Comparison of ENCODE assay signal across 13 mouse cellular contexts in the genomic region with DNA sequence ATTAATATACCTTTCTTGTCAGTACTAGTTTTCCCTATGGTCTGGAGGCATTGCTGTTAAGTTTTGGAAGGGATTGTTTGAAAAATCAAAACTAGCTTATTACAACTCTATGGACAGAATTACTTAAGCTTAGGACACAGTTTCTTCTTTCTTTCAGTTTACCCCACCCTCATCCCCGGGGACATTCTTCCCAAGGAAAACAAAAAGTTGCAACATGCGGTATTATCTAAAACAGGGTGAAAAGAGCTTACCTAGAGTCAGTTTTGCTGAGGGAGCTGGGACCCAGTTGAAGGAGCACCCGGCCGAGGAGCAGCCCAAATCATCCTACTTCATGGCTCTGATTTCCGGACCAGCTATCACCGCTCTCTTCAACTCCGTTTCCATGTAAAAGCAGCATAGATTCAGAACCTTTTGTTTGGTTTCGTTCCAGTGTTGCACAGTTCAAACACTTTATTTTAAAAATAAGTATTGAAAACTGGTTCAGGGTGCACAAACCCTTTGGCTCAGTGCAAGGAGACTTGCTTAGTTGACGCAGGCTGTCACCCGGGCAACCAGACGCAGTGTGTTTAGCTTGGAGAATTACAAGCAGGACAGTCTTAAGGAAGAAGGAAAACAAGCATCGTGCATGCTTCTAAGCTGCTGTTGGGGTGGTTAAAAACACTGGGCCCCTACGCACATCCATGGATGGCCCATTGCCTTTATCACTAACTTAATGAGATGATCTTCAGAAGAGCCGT. TPM values are rescaled to one million over a fixed set of nuclear protein-coding genes. Genes with fewer than 3 reads are reported as not detected.
DNase-seq lines count a peak whose midpoint lies in the region; ATAC-seq lines count a peak whose summit lies in the region.
"Had no signal": no experiment of that assay in that cellular context is flagged by ENCODE, and none has a peak within 500 bp of the region (broad histone marks: within the 10 kb centered on the region; RNA-seq: fewer than 3 reads in every experiment).

TSS of gene Map3k19 (minus strand) at position 546 of the 737 bp plus-strand sequence.

- ATAC-seq in neural tube, embryonic 15.5 days (ENCODE audit: low FRiP score): no peak

- H3K4me2 ChIP-seq in neural tube, embryonic 15.5 days: no peak within 1 kb of the TSS
- H3K4me2 ChIP-seq: forebrain, embryonic 12.5 days; liver, embryonic 11.5 days had no signal

- WGBS in neural tube, embryonic 15.5 days: 73% methylated on average over 14 of the region's 14 CpGs
- WGBS in limb, embryonic 10.5 days: 87% methylated on average over 14 of the region's 14 CpGs

- H3K36me3 ChIP-seq in neural tube, embryonic 15.5 days: no peaks in the 10 kb centered on the region
- no peaks in the 10 kb centered on the region for H3K36me3 ChIP-seq in limb, embryonic 10.5 days
- H3K36me3 ChIP-seq: forebrain, embryonic 12.5 days had no signal

- 0 out of 2 replicates have a peak within 1 kb of the TSS, but pooled peaks have one; percentile 5 for H3K4me3 ChIP-seq in neural tube, embryonic 15.5 days (replicated peaks)
- no peak within 1 kb of the TSS for H3K4me3 ChIP-seq in limb, embryonic 10.5 days
- H3K4me3 ChIP-seq: forebrain, embryonic 12.5 days had no signal

- no peaks in the 10 kb centered on the region for H3K4me1 ChIP-seq in neural tube, embryonic 15.5 days
- no peaks in the 10 kb centered on the region for H3K4me1 ChIP-seq in limb, embryonic 10.5 days
- H3K4me1 ChIP-seq: forebrain, embryonic 12.5 days had no signal

- H3K9me3 ChIP-seq in neural tube, embryonic 15.5 days (replicated peaks): peaks cover 8% of the 10 kb centered on the region; the same call in 1 of the 2 replicates
- H3K9me3 ChIP-seq in limb, embryonic 10.5 days (replicated peaks): no peaks in the 10 kb centered on the region
- H3K9me3 ChIP-seq: forebrain, embryonic 12.5 days had no signal

- no peak within 1 kb of the TSS for H3K9ac ChIP-seq in neural tube, embryonic 15.5 days (replicated peaks)
- H3K9ac ChIP-seq: forebrain, embryonic 12.5 days had no signal

- DNase-seq in gastrocnemius, adult 8-10 months (ENCODE audit: low spot score in 2 of 2): peak; percentile 4 to 8
- no peak for DNase-seq in gastrocnemius, postnatal 25 days
- DNase-seq in neural tube, embryonic 10.5 days (ENCODE audit: extremely low spot score, low spot score): no peak
- DNase-seq in left cerebral cortex, adult 11 months (ENCODE audit: low spot score): peak; percentile 29
- peak; percentile 22 for DNase-seq in right cerebral cortex, postnatal 25 days
- DNase-seq in Muller cell, postnatal 12 days (ENCODE audit: inconsistent ontology term): no peak
- DNase-seq in limb, embryonic 10.5 days (ENCODE audit: low spot score): no peak
- DNase-seq: kidney, adult 9 months; spleen, adult 18-20 months; thymus, postnatal 36 days had no signal

- no peak within 1 kb of the TSS for H3K27ac ChIP-seq in neural tube, embryonic 15.5 days (replicated peaks)
- no peak within 1 kb of the TSS for H3K27ac ChIP-seq in limb, embryonic 10.5 days
- H3K27ac ChIP-seq: forebrain, embryonic 12.5 days had no signal

- no peaks in the 10 kb centered on the region for H3K27me3 ChIP-seq in neural tube, embryonic 15.5 days (replicated peaks)
- H3K27me3 ChIP-seq in limb, embryonic 10.5 days (ENCODE audit: low read depth, poor library complexity, severe bottlenecking): no peaks in the 10 kb centered on the region
- H3K27me3 ChIP-seq: forebrain, embryonic 12.5 days had no signal

RNA-seq across cellular contexts. Expression of gene Map3k19, which starts in this region (rescaled TPM):
- under 1 TPM in 1 of 4 experiments, not detected in 3; 0.08 TPM for total RNA-seq in gastrocnemius, adult 8-10 months (2022)
- total RNA-seq in gastrocnemius, postnatal 25 days (2021): under 1 TPM in 1 of 2 experiments, not detected in 1; 0.08 TPM
- polyA plus RNA-seq in neural tube, embryonic 15.5 days (2015; fragmentation: Nextera tagmentation; extraction: Ambion mirVana): 0.68 and 0.97 TPM in 2 replicates
- not detected in 2 replicates for polyA plus RNA-seq in limb, embryonic 10.5 days (2016; fragmentation: Nextera tagmentation; extraction: Ambion mirVana)
- polyA plus RNA-seq: liver, embryonic 11.5 days had no signal

Comparison
In these comparisons a context has a peak if more than half of its experiments do, and no peak if none do; other contexts are left out.
1. Peak in DNase-seq in gastrocnemius, adult 8-10 months; RNA of the gene not detected or under 1 TPM.
2. DNase-seq: peak in left cerebral cortex, adult 11 months (single experiment) and right cerebral cortex, postnatal 25 days (single experiment); none in gastrocnemius, postnatal 25 days (single experiment), neural tube, embryonic 10.5 days (single experiment), Muller cell, postnatal 12 days (single experiment) and limb, embryonic 10.5 days (single experiment).